Mouse (Mus musculus) thymus, postnatal 0 days (tissue): Measurements from ENCODE around the gene Grhl3. TPM values are rescaled to one million over a fixed set of nuclear protein-coding genes. Genes with fewer than 3 reads are reported as not detected.
A peak's percentile ranks its signal among the peaks of the same experiment; 100 is the strongest.

ENCODE experiments used
- DNase-seq: peaks from one replicate; pipeline ENCODE4 v3.0.0-alpha.2; 2015; ENCODE audit warnings: low spot score
- polyA plus RNA-seq: library from polyadenylated mRNA; unstranded; fragments of >200 nt; fragmentation: Nextera tagmentation; extraction: Ambion mirVana; gene quantifications from 2 replicates; pipeline ENCODE4 v1.2.1, GENCODE M21; 2015

Gene Grhl3
- polyA plus RNA-seq, 1 experiment from 2014 or later, result 1.2 TPM

- no peak for DNase-seq
These were observed 41.4 kb downstream of the Grhl3 start for GRCm38 (mm10) chr4:135531771-135532613.

DNA sequence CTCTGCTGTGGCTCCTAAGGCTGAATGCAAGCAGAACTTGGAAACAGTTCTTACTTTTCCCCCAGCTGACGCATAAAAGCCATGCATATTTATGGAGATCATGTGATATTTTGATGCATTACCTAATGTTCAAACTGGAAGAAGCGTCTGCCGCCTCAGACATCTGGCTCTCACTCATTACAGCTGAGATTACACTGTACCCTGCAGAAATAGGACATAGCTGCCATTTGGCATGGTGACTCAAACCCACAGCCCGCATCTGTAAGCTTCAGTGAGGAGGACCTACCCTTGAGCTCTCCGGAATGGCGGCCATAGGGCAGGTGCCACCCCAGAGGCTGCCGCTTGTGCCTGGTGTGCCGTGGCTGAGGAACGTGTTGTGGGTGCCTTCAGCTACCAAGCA, 42.2 kb downstream of the Grhl3 start:
- DNase-seq, result no peak

DNA sequence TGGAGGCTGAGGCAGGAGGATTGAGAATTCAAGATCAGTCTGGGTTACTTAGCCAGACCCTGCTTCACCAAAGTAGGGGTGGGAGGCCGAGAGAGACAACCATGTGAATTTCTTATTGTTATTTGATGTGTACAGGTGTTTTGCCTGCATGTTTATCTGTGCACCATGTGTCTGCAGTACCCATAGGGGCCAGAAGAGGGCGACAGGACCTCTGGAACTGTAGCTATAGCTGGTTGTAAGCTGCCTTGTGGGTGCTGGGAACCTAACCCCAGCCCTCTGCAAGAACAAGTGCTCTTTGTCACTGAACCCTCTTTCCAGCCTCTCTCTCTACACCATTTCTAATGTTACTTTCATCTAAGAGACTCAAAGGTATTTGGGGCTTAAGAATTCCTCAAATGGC, 43.2 kb downstream of the Grhl3 start:
- no peak for DNase-seq

- DNase-seq, result no peak
These were observed 47.3 kb downstream of the Grhl3 start for GRCm38 (mm10) chr4:135526039-135526710.

DNA sequence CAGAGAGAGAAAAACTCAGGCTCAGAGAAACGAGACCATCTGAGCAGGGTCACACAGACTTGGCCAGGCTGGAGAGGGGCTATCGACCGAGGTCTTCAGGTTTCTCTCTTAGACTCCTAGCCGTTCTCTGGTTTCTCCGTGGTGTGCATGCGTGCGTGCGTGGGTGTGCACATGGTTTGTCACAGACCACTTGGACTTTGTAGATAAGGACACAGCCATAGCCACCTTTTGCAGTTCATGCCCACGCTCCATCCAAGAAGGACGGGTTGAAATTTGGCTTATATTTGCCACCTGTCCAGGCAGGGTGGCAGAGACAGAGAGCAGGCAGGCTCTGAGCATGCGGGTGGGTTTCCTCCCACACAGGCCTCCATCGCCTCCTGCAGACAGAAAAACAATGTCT, 48.4 kb downstream of the Grhl3 start:
- no peak for DNase-seq

GRCm38 (mm10) chr4:135523939-135524338, 49.5 kb downstream of the Grhl3 start:
- DNase-seq, result no peak

- no peak for DNase-seq
These were observed 53.0 kb downstream of the Grhl3 start for GRCm38 (mm10) chr4:135520421-135520820.

DNA sequence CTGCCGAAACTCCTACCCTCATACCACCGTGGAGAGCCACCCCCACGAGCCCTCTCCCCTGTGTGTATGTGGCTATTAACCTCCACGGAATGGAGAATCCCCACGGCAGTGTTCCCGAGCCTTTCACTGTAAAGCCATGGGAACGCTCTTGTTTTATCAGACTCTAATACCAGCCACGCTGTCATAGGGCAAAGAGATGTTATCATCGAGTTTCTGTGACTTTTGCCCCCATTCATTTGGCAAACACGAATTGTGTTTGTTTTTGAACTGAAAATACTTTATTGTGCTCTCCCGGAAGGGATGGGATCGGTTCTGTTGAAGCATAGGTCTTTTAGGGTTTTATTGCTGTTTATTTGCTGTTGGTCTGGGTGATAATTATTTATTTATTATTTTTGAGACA, 55.3 kb downstream of the Grhl3 start:
- DNase-seq, result no peak

- DNase-seq, result peak; percentile 65
These were observed 56.8 kb downstream of the Grhl3 start for GRCm38 (mm10) chr4:135516351-135517316.

GRCm38 (mm10) chr4:135514925-135515324, 58.5 kb downstream of the Grhl3 start:
- no peak for DNase-seq

- no peak for DNase-seq
These were observed 59.6 kb downstream of the Grhl3 start for GRCm38 (mm10) chr4:135513865-135514264.

DNA sequence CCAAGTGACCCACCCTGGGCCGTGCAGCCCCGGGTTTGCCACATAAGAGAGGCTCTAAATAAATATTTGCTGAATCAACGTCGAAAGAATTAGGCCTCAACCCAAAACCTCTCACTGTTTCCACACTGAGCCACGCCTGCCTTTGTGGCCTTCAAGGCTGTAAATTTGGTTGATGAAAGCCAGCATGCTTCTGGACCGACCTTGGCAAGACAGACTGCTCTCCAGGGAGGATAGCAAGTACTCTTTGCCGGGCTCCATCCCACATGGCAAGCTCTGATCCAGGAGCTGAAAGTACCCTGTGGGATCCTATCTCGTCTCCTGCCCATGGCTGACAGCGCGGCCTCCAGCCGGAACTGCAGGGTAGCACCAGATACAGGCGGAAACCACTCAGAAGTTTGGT, 63.9 kb downstream of the Grhl3 start:
- no peak for DNase-seq

GRCm38 (mm10) chr4:135508419-135509039, 64.9 kb downstream of the Grhl3 start:
- peak; percentile 73 for DNase-seq

GRCm38 (mm10) chr4:135507547-135508350, 65.7 kb downstream of the Grhl3 start:
- peak; percentile 64 for DNase-seq

DNA sequence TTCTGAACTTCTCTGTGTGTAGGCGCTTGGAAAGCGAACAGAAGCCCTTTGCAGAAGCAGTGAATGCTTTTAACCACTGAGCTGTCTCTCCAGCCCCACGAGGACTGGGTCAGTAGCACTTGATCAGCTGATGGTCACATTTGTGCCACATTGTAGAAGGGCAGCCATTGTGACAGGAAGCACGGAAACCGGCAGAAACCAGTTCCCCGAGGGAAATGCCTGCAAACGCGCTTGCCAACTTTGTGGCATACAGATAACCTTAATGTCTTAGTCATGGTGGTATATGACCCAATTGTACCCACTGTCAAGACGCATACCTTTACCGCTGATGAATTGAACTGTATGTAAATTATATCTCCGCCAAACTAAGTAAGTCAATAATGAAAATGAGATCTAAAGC, 67.6 kb downstream of the Grhl3 start:
- DNase-seq, result no peak

DNA sequence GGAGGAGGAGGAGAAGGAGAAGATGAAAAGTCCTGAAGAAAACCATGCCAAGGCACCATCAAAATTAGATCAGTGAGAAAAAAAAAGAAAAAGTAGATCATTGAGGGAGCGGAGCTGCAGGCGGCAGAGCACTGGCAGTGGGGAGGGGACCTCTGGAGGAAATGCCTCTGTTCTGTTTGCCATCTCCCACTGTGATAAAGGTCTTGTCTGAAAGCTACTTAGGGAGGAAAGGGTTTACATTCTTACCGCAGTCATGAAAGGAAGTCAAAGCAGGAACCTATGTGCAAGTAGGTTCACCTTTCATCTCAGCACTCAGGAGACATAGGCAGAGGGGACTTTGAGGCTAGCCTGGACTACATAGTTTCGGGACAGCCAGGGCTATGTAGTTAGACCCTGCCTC, 71.8 kb downstream of the Grhl3 start:
- peak; percentile 33 for DNase-seq

DNA sequence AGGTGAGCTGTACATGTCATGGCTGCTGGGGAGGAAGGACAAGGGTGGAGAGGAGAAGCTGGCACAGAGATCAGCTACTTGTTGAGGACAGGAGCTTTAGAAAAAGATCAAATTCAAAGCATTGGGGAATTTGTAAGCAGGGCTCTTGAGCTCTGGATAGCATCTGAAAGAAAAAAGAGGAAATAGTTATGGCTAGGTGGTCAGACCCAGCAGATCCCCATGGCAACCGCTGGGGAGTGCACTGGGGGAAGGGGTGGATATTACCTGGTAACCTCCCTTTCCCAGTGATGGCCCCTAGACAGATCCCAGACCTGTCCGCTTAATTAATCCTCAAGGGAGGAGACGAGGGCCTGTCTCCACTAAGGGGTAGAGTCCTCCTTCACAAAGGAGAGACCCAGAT, 73.6 kb downstream of the Grhl3 start:
- no peak for DNase-seq

GRCm38 (mm10) chr4:135498136-135498535, 75.3 kb downstream of the Grhl3 start:
- DNase-seq, result no peak

DNA sequence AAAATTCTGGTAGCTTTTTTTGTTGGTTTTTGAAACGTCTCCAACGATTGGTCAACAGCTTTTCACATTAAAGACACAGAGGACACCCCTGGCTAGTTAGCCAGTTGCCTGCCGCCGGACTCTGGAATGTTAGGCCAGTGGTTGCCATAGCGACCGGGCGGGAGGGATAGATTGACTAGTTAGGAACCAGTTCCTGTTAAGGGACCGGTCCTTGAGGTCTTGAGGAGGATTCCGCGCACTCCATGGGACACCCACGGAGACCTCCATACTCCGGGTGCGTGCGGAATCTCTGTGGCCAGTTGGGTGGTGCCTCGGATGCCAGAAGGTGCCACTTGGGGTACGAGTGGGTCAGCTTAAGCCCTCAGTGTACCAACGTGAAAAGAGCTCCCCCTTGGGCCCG, 77.6 kb downstream of the Grhl3 start:
- DNase-seq, result no peak

DNA sequence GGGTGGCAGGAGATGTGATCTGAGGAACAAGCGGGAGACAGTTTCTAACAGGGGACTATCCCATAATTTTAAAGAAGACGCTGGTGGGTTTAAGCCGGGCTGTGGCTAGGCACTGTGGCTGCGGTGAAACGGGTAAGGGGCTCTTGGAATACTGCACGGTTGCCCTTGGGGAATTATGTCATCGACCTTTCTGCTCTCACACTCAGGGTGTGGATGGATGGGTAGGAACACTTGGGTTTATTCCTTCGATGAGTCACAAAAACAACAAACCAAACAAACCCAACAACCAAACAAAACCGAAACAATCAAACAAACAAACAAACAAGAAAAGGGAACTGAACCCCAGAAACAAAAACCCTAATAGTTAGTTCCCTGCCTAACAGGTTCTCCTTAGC, 78.0 kb downstream of the Grhl3 start:
- DNase-seq, result no peak
